Mouse (Mus musculus): ENCODE measurements at regions not wholly inside any gene's neighbourhood (a gene's known extent, or its start where the extent isn't known, plus 50 kb on each side); places are given as distances from the start of the nearest gene placed in this dataset.

DNA sequence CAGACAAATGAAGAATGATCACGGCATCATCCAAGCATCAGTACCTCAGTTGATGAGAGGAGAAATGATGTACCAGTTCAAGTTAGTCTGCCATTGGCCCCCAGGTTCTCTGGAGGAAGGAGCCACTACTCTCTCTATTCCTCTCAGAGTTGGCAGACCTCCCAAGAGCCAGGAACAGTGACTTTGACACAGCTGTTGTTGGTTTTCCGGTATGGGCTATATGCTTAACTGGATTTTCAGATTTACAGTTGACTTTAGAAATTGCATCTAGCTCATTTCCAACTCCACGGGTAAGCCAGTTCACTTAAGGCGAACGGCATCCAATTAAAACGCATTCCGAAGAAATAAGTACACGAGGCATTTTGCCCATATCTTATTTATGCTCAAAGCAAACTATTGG lies 182.9 kb upstream of the Ppargc1a start:
- DNase-seq = no peak

DNA sequence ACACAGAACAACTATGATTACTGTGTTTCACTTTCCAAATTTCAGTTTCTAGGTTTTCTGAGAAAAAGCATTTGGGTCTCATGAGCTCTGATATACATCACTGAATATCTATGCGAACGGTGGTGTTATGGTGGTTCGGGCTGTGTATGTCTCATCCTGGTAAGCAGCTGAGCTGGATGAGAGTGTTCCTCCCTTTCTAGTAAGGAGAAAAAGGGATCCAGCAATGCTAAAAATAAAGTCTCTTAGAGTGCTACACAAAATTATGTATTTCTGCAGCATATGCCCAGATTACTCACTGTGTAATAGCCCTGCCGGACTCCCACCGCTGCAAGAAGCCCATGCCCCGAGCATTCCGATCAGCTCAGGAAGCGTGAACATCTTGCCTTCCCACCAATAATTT lies 173.4 kb upstream of the Ppargc1a start:
- DNase-seq = no peak

GRCm38 (mm10) chr5:51730241-51730640 lies 162.7 kb upstream of the Ppargc1a start:
- DNase-seq = no peak

DNA sequence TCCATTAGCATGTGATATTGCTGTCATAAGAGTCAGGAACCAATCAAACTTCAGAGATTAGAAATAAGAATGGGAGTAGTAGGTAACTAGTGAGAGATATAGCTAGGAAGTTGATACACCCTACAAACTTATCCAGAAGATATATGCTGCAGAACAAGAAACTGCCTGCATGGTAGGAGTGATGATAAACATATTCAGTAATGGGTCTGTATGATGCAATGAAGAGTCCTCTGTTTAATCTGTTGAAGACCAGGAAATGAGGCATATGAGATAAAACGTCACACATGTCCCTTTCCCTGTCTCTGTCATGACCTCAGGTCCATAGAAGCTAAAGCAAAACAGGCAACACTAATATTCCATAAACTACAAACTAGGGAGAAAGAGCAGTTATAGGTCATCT lies 162.2 kb upstream of the Ppargc1a start:
- no peak for DNase-seq

GRCm38 (mm10) chr5:51726762-51727161 lies 159.2 kb upstream of the Ppargc1a start:
- no peak for DNase-seq

DNA sequence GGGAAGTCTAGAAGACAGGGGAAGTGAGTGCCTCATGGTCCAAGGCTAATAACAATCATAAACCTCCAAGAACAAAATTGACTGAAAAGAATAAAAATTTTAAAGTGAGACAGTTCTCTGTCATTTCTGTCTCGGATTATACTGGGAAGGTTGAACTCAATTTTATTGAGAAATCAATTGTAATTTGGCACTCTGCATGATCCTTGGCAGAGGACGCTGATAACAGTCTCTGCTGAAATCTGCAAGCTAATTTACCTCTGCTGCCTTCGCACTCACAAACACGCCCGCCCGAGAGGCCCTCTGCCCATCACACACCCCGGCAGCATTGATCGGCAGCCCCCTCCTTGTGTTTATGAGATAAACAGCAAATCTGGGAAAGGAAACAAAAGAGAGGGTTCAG lies 151.4 kb upstream of the Ppargc1a start:
- no peak for DNase-seq

- no peak for DNase-seq
Observed at GRCm38 (mm10) chr5:51718451-51718850, 150.9 kb upstream of the Ppargc1a start.

GRCm38 (mm10) chr5:51711860-51712560 lies 144.5 kb upstream of the Ppargc1a start:
- DNase-seq = peak in 1 of 2 experiments; percentile 1

DNA sequence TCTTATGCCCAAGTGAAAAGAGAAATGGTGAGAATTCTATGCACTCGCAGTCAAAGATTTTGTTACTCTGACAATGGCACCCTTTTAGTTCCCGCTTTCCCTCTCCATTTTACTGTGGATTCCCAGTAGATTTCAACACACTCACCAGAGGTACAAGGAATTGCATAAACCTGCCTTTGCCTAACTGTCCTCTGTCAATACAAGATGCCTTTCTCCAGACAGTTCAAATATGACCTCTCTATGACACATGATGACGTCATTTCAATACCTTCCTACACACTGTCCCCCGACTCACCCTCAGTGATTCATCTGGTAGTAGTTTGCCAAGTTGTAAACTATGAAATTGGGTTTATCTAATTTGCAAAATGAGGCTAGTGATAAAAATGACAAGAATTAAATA lies 143.1 kb upstream of the Ppargc1a start:
- DNase-seq = no peak

- DNase-seq = no peak
Observed at GRCm38 (mm10) chr5:51709447-51709991, 142.0 kb upstream of the Ppargc1a start.

- DNase-seq = no peak
Observed at GRCm38 (mm10) chr5:51679884-51680283, 112.4 kb upstream of the Ppargc1a start.

DNA sequence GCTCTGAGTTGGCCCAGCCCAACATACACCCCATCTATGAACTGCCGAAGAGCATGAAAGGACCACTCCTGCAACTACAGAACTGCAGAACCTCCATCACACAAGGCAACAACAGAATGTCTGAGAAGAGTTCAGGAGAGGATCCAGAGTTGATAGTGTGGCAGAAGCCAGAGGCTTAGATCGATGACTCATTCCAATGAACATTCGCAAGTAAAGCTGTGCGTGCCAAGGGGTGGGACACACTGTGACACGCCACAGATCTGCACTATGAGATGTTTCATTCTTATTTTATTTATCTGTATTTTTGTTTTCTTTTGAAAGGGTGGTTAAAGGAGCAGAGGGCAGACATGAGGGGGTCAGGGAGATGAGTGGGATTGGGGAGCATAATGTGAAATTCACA lies 103.7 kb upstream of the Ppargc1a start:
- no peak for DNase-seq

- DNase-seq = no peak
Observed at GRCm38 (mm10) chr5:51665241-51665640, 97.7 kb upstream of the Ppargc1a start.

GRCm38 (mm10) chr5:51658232-51658896 lies 90.8 kb upstream of the Ppargc1a start:
- no peak for DNase-seq

DNA sequence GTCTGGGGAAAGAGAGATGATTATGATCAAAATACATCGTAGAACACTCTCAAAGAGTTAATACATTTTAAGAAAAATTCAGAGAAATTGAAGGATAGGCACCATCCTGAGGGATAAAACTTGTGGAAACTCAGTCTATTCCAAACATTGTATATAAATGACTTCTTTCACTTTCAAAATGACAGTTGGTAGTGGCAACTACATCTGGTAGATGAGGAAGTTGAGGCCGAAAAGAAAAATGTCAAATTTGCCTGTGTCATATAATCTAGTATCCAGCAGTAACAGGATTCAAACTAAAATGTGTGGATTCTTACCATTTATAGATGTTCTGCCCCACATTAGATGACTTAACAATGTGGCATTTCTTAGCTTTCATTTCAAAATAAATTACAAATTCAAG lies 86.0 kb upstream of the Ppargc1a start:
- no peak for DNase-seq

GRCm38 (mm10) chr5:51624400-51624799 lies 56.9 kb upstream of the Ppargc1a start:
- no peak for DNase-seq

Measured in thymus, postnatal 36 days (tissue).